Mouse (Mus musculus) hematopoietic stem cell, adult 5-6 weeks (primary cell): ENCODE data around the gene Ybey. TPM values are rescaled to one million over a fixed set of nuclear protein-coding genes. Genes with fewer than 3 reads are reported as not detected.

ENCODE experiments used
- ATAC-seq, 2 experiments: fragments of 125-278 bp in 1 of 2; replicated peaks in 1 of 2; 2 replicates each; pipeline ENCODE4 v1.8.0; 2016 to 2017; ENCODE audit warnings: inconsistent platforms in 2 of 2, mild to moderate bottlenecking in 2 of 2, moderate number of reproducible peaks in 2 of 2, low read depth in 1 of 2, moderate TSS enrichment in 1 of 2; ENCODE audit not compliant: low FRiP score in 2 of 2, poor library complexity in 2 of 2, severe bottlenecking in 2 of 2, insufficient read depth in 1 of 2, low TSS enrichment in 1 of 2
- total RNA-seq: library from RNA; stranded (forward); fragments of 172-1452, 232-1000 nt; gene quantifications from 2 replicates; pipeline ENCODE4 v1.2.3, GENCODE M21; 2017

The Ybey gene
- total RNA-seq, 1 experiment from 2014 or later: 6.1 TPM

- ATAC-seq: no peak
Observed at GRCm38 (mm10) chr10:76448851-76449250, 20.1 kb downstream of the Ybey start, which contains the start of gene 2610028H24Rik. 2610028H24Rik (plus strand) TSS chr10:76449081.

- ATAC-seq: no peak
Observed at GRCm38 (mm10) chr10:76447406-76448229, 21.3 kb downstream of the Ybey start.

GRCm38 (mm10) chr10:76445996-76446681 lies 22.8 kb downstream of the Ybey start:
- ATAC-seq: peak; percentile 5 to 13; a peak in 1 of 4 replicates

GRCm38 (mm10) chr10:76442178-76443088 lies 26.5 kb downstream of the Ybey start, which contains the start of gene Pcnt:
Pcnt (minus strand) TSS chr10:76442786.
- ATAC-seq: peak; percentile 89 to 94

GRCm38 (mm10) chr10:76440281-76440680 lies 28.6 kb downstream of the Ybey start, which contains the start of gene AC141477.1:
AC141477.1 (minus strand) TSS chr10:76440444.
- ATAC-seq: no peak

- no peak for ATAC-seq
Observed at GRCm38 (mm10) chr10:76439107-76439890, 29.6 kb downstream of the Ybey start.

- no peak for ATAC-seq
Observed at GRCm38 (mm10) chr10:76433925-76434324, 35.0 kb downstream of the Ybey start.

GRCm38 (mm10) chr10:76425674-76426073 lies 43.2 kb downstream of the Ybey start:
- ATAC-seq: peak in 1 of 2 experiments; percentile 48; a peak in 1 of 4 replicates

GRCm38 (mm10) chr10:76416811-76417210 lies 52.1 kb downstream of the Ybey start:
- ATAC-seq: no peak

Other genes with a start within 250 kb of the Ybey start
- gene Prmt2, start 231.2 kb downstream of the Ybey start, total RNA-seq: 4.2 and 5.8 TPM in 2 replicates
- gene S100b, start 215.3 kb downstream of the Ybey start, total RNA-seq: not detected in 2 replicates
- 6.0 and 8.5 TPM in 2 replicates for gene Dip2a, start 123.8 kb downstream of the Ybey start, total RNA-seq
- gene AC141477.1, start 28.7 kb downstream of the Ybey start, total RNA-seq: not detected in 2 replicates
- 72.1 and 90.7 TPM in 2 replicates for gene Pcnt, start 26.3 kb downstream of the Ybey start, total RNA-seq
- not detected in 2 replicates for gene 2610028H24Rik, start 20.0 kb downstream of the Ybey start, total RNA-seq
- 65.7 and 67.2 TPM in 2 replicates for gene Mcm3ap, start 187 bp downstream of the Ybey start, total RNA-seq
- 3.8 and 8.2 TPM in 2 replicates for gene Lss, start 62.5 kb upstream of the Ybey start, total RNA-seq
- not detected in 2 replicates for gene Spatc1l, start 93.2 kb upstream of the Ybey start, total RNA-seq
- gene Ftcd, start 106.5 kb upstream of the Ybey start, total RNA-seq: not detected in 2 replicates
- gene Col6a2, start 154.5 kb upstream of the Ybey start, total RNA-seq: not detected in 2 replicates